Mouse (Mus musculus): Measurements from ENCODE around the gene Mpg. TPM values are rescaled to one million over a fixed set of nuclear protein-coding genes. Genes with fewer than 3 reads are reported as not detected.

The Mpg gene
- total and polyA plus RNA-seq, 3 experiments, result 39.1 to 40.3 (median 39.6) TPM

DNA sequence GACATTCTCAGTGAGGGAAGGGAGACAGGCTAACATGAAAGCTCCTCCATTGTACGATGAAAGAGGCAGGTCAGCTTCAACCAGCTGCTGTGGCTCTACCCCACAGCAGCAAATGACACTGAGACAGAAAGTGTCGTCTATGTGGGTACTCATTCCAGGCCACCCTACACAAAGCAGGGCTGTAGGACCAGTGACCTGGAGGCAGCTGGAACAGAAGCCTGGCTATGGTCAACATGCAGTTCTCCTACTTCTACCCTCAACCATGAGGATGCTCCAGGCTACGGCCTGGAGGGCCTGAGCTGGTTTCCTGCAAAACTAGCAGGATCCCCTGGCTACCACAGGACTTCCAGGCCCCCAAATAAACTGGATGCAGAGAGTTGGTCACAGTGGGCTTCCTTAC is 30.3 kb downstream of the Mpg start:
- in situ Hi-C loops (cut with MboI; ENCODE audit: low pct_ligation_motif_present, low pct_unique_long_range_greater_than_20kb, low sequenced_read_pairs), result no loop called here
- peaks cover 0 to 10% of the 10 kb centered on the region in 2 experiments; a peak in 1 of 4 replicates for H3K4me1 ChIP-seq (ENCODE audit: control insufficient read depth in 1 of 2, insufficient read depth in 2 of 2)

DNA sequence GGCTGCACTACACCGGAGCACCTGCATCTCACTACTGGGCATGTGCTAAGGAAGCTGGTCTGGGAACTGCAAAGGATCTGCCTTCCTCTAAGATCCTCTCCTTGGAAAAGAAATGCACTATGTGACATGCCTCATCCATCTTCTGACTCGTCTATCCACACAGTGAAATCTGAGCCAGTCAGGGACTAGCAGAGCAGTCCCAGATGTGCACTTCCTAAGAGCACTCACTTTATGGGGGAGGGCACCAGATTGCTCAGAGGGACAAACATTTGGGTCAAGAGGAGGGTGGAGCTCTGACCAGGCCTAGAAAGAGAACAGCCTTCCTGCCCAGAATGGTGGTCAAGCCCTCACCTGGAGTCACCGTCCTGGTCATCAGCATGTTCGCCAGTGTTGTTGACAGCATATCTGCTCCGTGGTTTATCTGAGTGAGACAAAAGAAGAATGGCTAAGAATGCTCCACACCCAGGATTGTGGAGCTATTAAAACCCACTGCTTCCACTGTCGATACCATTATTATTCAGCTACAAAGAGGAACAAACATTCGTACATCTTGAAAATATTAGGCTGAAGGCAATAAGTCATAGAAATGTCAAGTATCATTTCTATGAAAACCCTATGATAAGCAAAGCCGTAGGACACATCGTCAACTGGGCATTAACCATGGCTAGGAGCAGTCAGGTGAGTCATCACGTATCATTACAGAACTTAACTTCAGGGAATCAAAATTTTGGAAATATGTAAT is 36.5 kb downstream of the Mpg start:
- Histone ChIP-seq H3K4me2 (ENCODE audit: insufficient read depth, low read depth, poor library complexity, severe bottlenecking) (no peak overlapping the region), H3K27ac (ENCODE audit: insufficient read depth, low read depth) (no peak overlapping the region), H3K27me3 (replicated peaks) (no peaks in the 10 kb centered on the region), H3K36me3 (replicated peaks in 1 of 2; ENCODE audit: control insufficient read depth in 1 of 2, insufficient read depth in 1 of 2, low read length in 1 of 2) (peaks cover 26 to 65% of the 10 kb centered on the region in 2 experiments), H3K9me3 (replicated peaks; ENCODE audit: low read length) (no peaks in the 10 kb centered on the region), H3K9ac (ENCODE audit: insufficient read depth, low read depth) (no peak overlapping the region), H3K79me2 (replicated peaks; ENCODE audit: control insufficient read depth, extremely low read depth, insufficient read depth, poor library complexity, severe bottlenecking) (peaks cover 12% of the 10 kb centered on the region), H3K4me1 (ENCODE audit: control insufficient read depth in 1 of 2, insufficient read depth in 2 of 2) (peaks cover 5 to 51% of the 10 kb centered on the region in 2 experiments), H3K4me3 (replicated peaks in 1 of 3; ENCODE audit: low read depth in 2 of 3, low read length in 2 of 3, poor library complexity in 1 of 3) (no peak overlapping the region)
- in situ Hi-C loops (cut with MboI; ENCODE audit: low pct_ligation_motif_present, low pct_unique_long_range_greater_than_20kb, low sequenced_read_pairs) (no loop called here), dilution Hi-C loops (cut with MboI; ENCODE audit: extremely low pct_ligation_motif_present, extremely low pct_unique_long_range_greater_than_20kb, low sequenced_read_pairs) (no loop called here)
- no peak for DNase-seq (ENCODE audit: extremely low read depth)
- TF ChIP-seq ZC3H11A (IDR thresholded peaks at IDR 0.05; ENCODE audit: low read depth, low read length) (no peak), IRF4 (IDR thresholded peaks at IDR 0.05; ENCODE audit: low read depth, low read length) (no peak), ZKSCAN1 (IDR thresholded peaks at IDR 0.05; ENCODE audit: borderline replicate concordance, low read depth, low read length) (no peak)

More for the DNA sequence above, 30.3 kb downstream of the Mpg start:
- H3K27ac ChIP-seq (ENCODE audit: insufficient read depth, low read depth), result no peak overlapping the region
- no peak overlapping the region for H3K4me3 ChIP-seq (replicated peaks in 1 of 3; ENCODE audit: low read depth in 2 of 3, low read length in 2 of 3, poor library complexity in 1 of 3)
- H3K9ac ChIP-seq (ENCODE audit: insufficient read depth, low read depth), result no peak overlapping the region
- no peaks in the 10 kb centered on the region for H3K9me3 ChIP-seq (replicated peaks; ENCODE audit: low read length)
- DNase-seq (ENCODE audit: extremely low read depth), result no peak
- TF ChIP-seq EP300 (IDR thresholded peaks at IDR 0.05; ENCODE audit: low read length) (no peak), KAT2A (IDR thresholded peaks at IDR 0.05; ENCODE audit: insufficient replicate concordance, low read length) (no peak)
- dilution Hi-C loops (cut with MboI; ENCODE audit: extremely low pct_ligation_motif_present, extremely low pct_unique_long_range_greater_than_20kb, low sequenced_read_pairs), result no loop called here
- H3K4me2 ChIP-seq (ENCODE audit: insufficient read depth, low read depth, poor library complexity, severe bottlenecking), result no peak overlapping the region
- no peaks in the 10 kb centered on the region for H3K79me2 ChIP-seq (replicated peaks; ENCODE audit: control insufficient read depth, extremely low read depth, insufficient read depth, poor library complexity, severe bottlenecking)
- peaks cover 53 to 90% of the 10 kb centered on the region in 2 experiments for H3K36me3 ChIP-seq (replicated peaks in 1 of 2; ENCODE audit: control insufficient read depth in 1 of 2, insufficient read depth in 1 of 2, low read length in 1 of 2)
- no peaks in the 10 kb centered on the region for H3K27me3 ChIP-seq (replicated peaks)

DNA sequence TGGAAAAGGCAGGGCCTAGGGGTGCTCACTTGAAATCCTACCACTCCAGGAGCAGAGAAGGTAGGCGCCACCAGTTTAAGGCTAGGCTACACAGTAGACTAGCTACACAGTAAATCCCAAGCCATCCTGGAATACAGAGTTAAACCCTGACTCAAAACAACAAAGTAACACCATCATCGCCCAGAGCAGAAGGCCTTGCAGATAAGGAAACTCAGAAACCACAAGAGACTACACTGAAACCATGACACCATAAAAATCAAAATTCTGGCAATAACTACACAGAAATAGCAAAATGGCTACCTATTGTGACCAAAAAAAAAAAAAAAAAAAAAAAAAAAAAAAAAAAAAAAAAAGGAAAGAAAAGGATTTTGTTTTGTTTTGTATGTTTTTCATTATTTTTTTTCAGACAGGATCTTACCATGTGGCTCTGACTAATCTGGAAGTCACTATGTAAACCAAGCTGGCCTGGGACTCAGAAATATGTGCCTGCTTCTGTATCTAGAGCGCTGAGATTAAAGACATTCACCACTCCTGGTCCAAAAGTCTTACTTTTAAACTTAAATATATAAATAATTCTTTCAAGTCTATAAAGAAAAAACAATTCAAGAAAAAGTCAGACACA is 38.9 kb downstream of the Mpg start:
- Histone ChIP-seq H3K9me3 (replicated peaks; ENCODE audit: low read length) (no peaks in the 10 kb centered on the region), H3K4me1 (ENCODE audit: control insufficient read depth in 1 of 2, insufficient read depth in 2 of 2) (peaks cover 7 to 54% of the 10 kb centered on the region in 2 experiments), H3K27me3 (replicated peaks) (no peaks in the 10 kb centered on the region), H3K4me2 (ENCODE audit: insufficient read depth, low read depth, poor library complexity, severe bottlenecking) (no peak overlapping the region), H3K9ac (ENCODE audit: insufficient read depth, low read depth) (no peak overlapping the region; the same call in 1 of the 2 replicates), H3K4me3 (replicated peaks in 1 of 3; ENCODE audit: low read depth in 2 of 3, low read length in 2 of 3, poor library complexity in 1 of 3) (no peak overlapping the region), H3K27ac (ENCODE audit: insufficient read depth, low read depth) (no peak overlapping the region), H3K79me2 (replicated peaks; ENCODE audit: control insufficient read depth, extremely low read depth, insufficient read depth, poor library complexity, severe bottlenecking) (peaks cover 12% of the 10 kb centered on the region), H3K36me3 (replicated peaks in 1 of 2; ENCODE audit: control insufficient read depth in 1 of 2, insufficient read depth in 1 of 2, low read length in 1 of 2) (peaks cover 18 to 47% of the 10 kb centered on the region in 2 experiments)
- dilution Hi-C loops (cut with MboI; ENCODE audit: extremely low pct_ligation_motif_present, extremely low pct_unique_long_range_greater_than_20kb, low sequenced_read_pairs), result no loop called here
- in situ Hi-C loops (cut with MboI; ENCODE audit: low pct_ligation_motif_present, low pct_unique_long_range_greater_than_20kb, low sequenced_read_pairs), result no loop called here
- DNase-seq (ENCODE audit: extremely low read depth), result peak; percentile 33
- TF ChIP-seq TCF12 (IDR thresholded peaks at IDR 0.05; ENCODE audit: low read depth, low read length), result 0 out of 2 replicates have a peak, but pooled peaks have one; percentile 8
- TF ChIP-seq MAX (IDR thresholded peaks at IDR 0.05; ENCODE audit: low read length), result no peak
- TF ChIP-seq SIN3A (IDR thresholded peaks at IDR 0.05; ENCODE audit: low read length), result no peak
- TF ChIP-seq ZMIZ1 (IDR thresholded peaks at IDR 0.05; ENCODE audit: low read depth, low read length), result no peak
- TF ChIP-seq IRF4 (IDR thresholded peaks at IDR 0.05; ENCODE audit: low read depth, low read length), result 0 out of 2 replicates have a peak, but pooled peaks have one; percentile 13
- TF ChIP-seq RCOR1 (conservative IDR thresholded peaks at IDR 0.05; ENCODE audit: low read depth, low read length), result no peak
- TF ChIP-seq POLR2AphosphoS2 (IDR thresholded peaks at IDR 0.05; ENCODE audit: low read depth, low read length), result no peak
- TF ChIP-seq MXI1 (IDR thresholded peaks at IDR 0.05; ENCODE audit: low read depth, low read length), result no peak
- peak; percentile 92 for TF ChIP-seq ZNF384 (IDR thresholded peaks at IDR 0.05; ENCODE audit: low read depth, low read length)

Data from CH12.LX (cell line).